Mouse (Mus musculus): ENCODE measurements around the gene Vwa3b. TPM values are rescaled to one million over a fixed set of nuclear protein-coding genes. Genes with fewer than 3 reads are reported as not detected.

The Vwa3b gene
- polyA plus RNA-seq, 1 experiment from 2014 or later = not detected

DNA sequence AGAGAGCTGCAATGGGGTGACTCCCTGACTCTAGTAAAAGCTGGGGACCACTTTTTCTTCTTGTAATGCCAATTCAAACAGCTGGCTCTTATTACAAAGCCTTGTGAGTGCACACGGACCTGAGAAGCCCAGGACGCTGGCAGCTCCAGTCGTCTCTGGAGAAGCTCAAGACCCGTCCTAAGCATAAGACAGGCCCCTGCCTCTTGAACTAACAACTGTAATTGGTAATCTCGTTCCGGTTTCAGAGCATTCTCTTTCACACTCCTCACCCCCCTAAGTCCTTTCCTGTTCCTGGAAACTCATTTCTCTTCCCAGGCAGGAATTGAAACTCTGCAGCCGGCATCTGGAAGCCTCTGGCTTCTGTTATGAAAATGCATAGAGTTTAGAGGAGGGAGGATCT, 195.6 kb downstream of the Vwa3b start:
- ATAC-seq (replicated peaks; ENCODE audit: insufficient number of reproducible peaks, low FRiP score, low TSS enrichment) = no peak
- Histone ChIP-seq H3K9me3 (replicated peaks; ENCODE audit: control insufficient read depth, low read length) (no peaks in the 10 kb centered on the region), H3K36me3 (ENCODE audit: control insufficient read depth, insufficient read depth, low read length) (no peaks in the 10 kb centered on the region), H3K27me3 (ENCODE audit: control insufficient read depth, insufficient read depth, low read length) (peaks cover 2% of the 10 kb centered on the region; the same call in 1 of the 2 replicates), H3K27ac (ENCODE audit: low read depth, low read length) (no peak overlapping the region), H3K9ac (ENCODE audit: low read depth, low read length) (no peak overlapping the region), H3K4me3 (ENCODE audit: low read depth, low read length) (no peak overlapping the region), H3K4me2 (no peak overlapping the region), H3K4me1 (ENCODE audit: control insufficient read depth, insufficient read depth, low read length) (no peaks in the 10 kb centered on the region)
- WGBS (ENCODE audit: insufficient replicate concordance) = 42% methylated on average over 7 of the region's 7 CpGs

DNA sequence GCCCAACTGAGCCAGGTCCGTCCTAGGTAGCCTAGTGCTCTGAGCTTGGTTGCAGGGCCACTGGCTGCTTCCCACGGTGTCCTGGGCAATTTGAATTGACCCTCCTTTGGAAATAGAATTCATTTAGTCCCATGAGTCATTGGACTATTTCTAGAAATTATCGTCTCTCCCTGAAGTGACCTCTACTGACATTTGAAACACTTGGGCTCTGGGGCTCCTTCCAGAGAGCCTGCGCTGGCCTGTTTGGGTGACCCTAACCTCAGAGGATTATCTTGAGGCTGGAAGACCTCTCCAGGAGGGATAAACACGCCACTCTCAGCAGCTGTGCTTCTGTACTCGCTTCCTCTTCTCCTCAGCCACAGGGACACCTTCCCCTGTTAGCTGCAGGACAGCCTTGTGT, 204.0 kb downstream of the Vwa3b start:
- Histone ChIP-seq H3K27me3 (ENCODE audit: control insufficient read depth, insufficient read depth, low read length) (no peaks in the 10 kb centered on the region), H3K36me3 (ENCODE audit: control insufficient read depth, insufficient read depth, low read length) (no peaks in the 10 kb centered on the region), H3K9ac (ENCODE audit: low read depth, low read length) (no peak overlapping the region), H3K9me3 (replicated peaks; ENCODE audit: control insufficient read depth, low read length) (peaks cover 6% of the 10 kb centered on the region; the same call in 1 of the 2 replicates), H3K27ac (ENCODE audit: low read depth, low read length) (no peak overlapping the region), H3K4me2 (no peak overlapping the region), H3K4me1 (ENCODE audit: control insufficient read depth, insufficient read depth, low read length) (no peaks in the 10 kb centered on the region), H3K4me3 (ENCODE audit: low read depth, low read length) (no peak overlapping the region)
- ATAC-seq (replicated peaks; ENCODE audit: insufficient number of reproducible peaks, low FRiP score, low TSS enrichment) = no peak
- WGBS (ENCODE audit: insufficient replicate concordance) = 59% methylated on average over 6 of the region's 6 CpGs

DNA sequence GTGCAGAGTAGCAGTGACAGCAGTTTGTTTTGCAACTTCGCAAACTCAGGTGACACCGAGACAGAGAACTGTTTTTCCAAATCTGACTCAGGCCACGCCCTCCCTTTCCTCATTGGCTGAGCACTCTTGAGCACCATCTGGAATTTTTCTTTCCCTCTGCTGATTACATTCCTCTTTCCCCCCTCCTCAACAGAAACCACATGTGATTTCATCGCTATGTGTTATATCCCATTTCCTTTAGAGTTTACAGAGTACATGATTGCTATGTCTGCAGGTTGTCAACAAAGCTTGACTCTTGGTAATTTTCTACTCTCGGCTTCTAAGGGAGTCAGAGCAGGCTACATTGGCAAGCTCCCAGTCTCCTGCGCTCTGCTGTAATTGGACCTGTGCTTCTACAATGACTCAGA, 204.9 kb downstream of the Vwa3b start:
- Histone ChIP-seq H3K27ac (ENCODE audit: low read depth, low read length) (no peak overlapping the region), H3K4me2 (no peak overlapping the region), H3K4me1 (ENCODE audit: control insufficient read depth, insufficient read depth, low read length) (no peaks in the 10 kb centered on the region), H3K9me3 (replicated peaks; ENCODE audit: control insufficient read depth, low read length) (peaks cover 6% of the 10 kb centered on the region; the same call in 1 of the 2 replicates), H3K4me3 (ENCODE audit: low read depth, low read length) (no peak overlapping the region), H3K36me3 (ENCODE audit: control insufficient read depth, insufficient read depth, low read length) (no peaks in the 10 kb centered on the region), H3K9ac (ENCODE audit: low read depth, low read length) (no peak overlapping the region), H3K27me3 (ENCODE audit: control insufficient read depth, insufficient read depth, low read length) (no peaks in the 10 kb centered on the region)
- ATAC-seq (replicated peaks; ENCODE audit: insufficient number of reproducible peaks, low FRiP score, low TSS enrichment) = no peak
- 42% methylated on average over 6 of the region's 6 CpGs for WGBS (ENCODE audit: insufficient replicate concordance)

Other genes starting within 250 kb of the Vwa3b start
- 10.6 and 11.4 TPM in 2 replicates for gene Tmem131, start 82.9 kb upstream of the Vwa3b start, polyA plus RNA-seq (2014; fragmentation: Nextera tagmentation; extraction: Ambion mirVana)
- gene Cnga3, start 187.8 kb downstream of the Vwa3b start, polyA plus RNA-seq (2014; fragmentation: Nextera tagmentation; extraction: Ambion mirVana) = not detected in 2 replicates